Mouse (Mus musculus) ES-Bruce4 (cell line): ENCODE results near the gene Smad5.

ENCODE experiments used
- CTCF ChIP-seq: IDR thresholded peaks from one replicate; pipeline ENCODE4 v1.8.1; 2011; ENCODE audit warnings: low read depth, low read length
- EP300 ChIP-seq: IDR thresholded peaks from 2 replicates; pipeline ENCODE4 v1.6.1; 2011; ENCODE audit warnings: low read depth, low read length; ENCODE audit not compliant: insufficient read depth
- POLR2A ChIP-seq: IDR thresholded peaks from one replicate; pipeline ENCODE4 v1.8.1; 2011; ENCODE audit warnings: low read length; ENCODE audit not compliant: insufficient read depth

GRCm38 (mm10) chr13:56698391-56698790 lies 4.4 kb upstream of the Smad5 start:
- TF ChIP-seq EP300 (no peak), CTCF (no peak), POLR2A (no peak)
